Mouse (Mus musculus) small intestine, adult 2 months (tissue): ENCODE results near the gene Pde4b.

Experiments
- CTCF ChIP-seq: fragments of 200-500 bp; IDR thresholded peaks from 2 replicates; pipeline ENCODE4 v1.5.1; 2012; ENCODE audit warnings: low read depth, mild to moderate bottlenecking, control low read depth, inconsistent platforms, low read length, moderate library complexity, mixed read lengths; ENCODE audit not compliant: insufficient replicate concordance, insufficient read length; ENCODE audit errors: extremely low read depth
- POLR2A ChIP-seq: fragments of 200-500 bp; IDR thresholded peaks from 2 replicates; pipeline ENCODE4 v1.6.1; 2012; ENCODE audit warnings: low read depth, mild to moderate bottlenecking, control low read depth, inconsistent platforms, low read length, moderate library complexity

DNA sequence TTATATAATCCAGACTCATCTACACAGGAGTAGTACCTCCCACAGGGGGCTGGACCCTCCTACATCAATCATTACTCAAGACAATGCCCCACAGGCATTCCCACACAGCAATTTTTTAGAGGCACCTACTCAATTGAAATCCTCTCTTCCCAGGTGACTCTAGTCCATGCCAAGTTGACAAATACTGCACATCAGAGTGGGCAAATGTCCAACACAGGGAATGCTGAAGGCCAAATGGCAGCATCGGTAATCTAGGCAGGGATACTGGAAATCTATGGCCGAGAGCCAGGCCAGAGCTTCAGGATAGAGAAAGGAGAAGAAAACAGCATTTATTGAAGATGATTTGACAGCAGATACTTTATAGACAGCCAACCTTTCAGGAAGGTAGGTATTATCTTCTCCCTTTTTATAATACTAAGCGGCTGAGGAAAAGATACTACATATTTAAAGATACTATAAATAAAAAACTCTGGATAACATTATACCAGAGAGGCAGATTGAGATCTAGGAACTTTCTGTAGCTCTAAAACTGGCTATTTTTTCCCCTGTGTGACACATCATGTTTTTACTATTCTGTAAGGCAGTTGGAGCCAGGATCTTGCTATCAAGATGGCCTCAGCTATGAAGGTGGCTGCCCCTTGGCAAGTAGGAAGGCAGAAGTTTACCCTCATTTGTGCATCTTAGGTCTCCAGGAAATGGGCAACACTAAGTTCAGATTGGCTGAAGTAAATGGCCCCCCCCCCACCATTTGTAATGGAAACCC lies 266.5 kb downstream of the Pde4b start:
- TF ChIP-seq CTCF (no peak), POLR2A (no peak)
